Mouse (Mus musculus): ENCODE measurements around the gene Scgb1b24.

The Scgb1b24 gene

DNA sequence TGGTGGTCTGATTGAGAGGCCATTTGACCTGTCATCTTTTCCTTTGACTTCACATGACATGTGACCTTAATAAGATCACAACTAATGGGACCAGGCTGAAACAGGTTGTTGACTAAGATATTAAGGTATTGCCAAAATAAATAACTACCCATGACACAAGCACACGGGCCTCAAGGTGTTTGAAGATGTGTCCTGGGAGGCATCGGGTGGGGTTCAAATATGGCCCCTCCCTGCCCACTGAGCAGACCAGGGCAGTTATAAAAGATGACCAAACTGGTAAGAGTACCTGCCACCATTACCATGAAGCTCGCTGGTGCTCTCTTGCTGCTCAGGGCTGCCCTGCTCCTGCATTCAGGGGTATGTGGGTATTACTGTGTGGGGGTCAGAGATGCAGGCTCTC lies at the start of gene Scgb1b24:
Gene Scgb1b24 (plus strand): TSS at position 301 of the 400 bp plus-strand sequence.
- DNase-seq (ENCODE audit: low read depth, low spot score) = no peak

DNA sequence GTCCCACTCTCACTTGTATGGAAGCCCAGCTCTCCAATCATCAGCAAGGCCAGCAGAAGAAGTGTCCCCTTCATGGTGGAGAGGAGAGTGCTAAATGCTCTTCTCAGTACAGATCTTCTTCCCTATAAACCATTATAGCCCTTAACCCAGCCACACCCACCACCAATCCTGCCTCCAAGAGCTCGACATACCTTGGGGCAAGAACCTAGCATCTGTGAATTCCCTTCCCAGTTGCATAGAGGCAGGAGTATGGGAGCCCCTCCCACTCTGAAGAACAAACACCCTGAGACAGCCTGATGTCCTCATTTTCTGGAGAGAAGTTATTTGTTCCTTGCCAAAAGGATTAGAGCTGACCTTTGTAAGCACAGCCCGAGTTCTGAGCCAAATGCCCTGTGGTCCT lies 4.4 kb upstream of the Scgb1b24 start, which contains the start of gene Scgb2b24:
Gene Scgb2b24 (minus strand): TSS at position 101 of the 400 bp plus-strand sequence.
- no peak for DNase-seq (ENCODE audit: low read depth, low spot score)

Data from c-Kit-negative CD71-positive TER-119-positive erythroid progenitor cells, embryonic 14.5 days (primary cell).